Mouse (Mus musculus): Measurements from ENCODE around the gene Gm3238. TPM values are rescaled to one million over a fixed set of nuclear protein-coding genes. Genes with fewer than 3 reads are reported as not detected.
A peak's percentile ranks its signal among the peaks of the same experiment; 100 is the strongest.
"Not testable (repeated sequence)": the region's sequence is repeated elsewhere in the genome, so short reads cannot be mapped to it uniquely, and the experiment has no call there.

The Gm3238 gene
- total RNA-seq (2017), result not detected in 3 replicates

- ATAC-seq (replicated peaks; ENCODE audit: insufficient number of reproducible peaks, low FRiP score, low TSS enrichment, poor library complexity, severe bottlenecking), result not testable (repeated sequence)
These were observed at the start of gene Gm3238 for GRCm38 (mm10) chr10:77771225-77771624. TSS of gene Gm3238 (minus strand) at chr10:77771325.

DNA sequence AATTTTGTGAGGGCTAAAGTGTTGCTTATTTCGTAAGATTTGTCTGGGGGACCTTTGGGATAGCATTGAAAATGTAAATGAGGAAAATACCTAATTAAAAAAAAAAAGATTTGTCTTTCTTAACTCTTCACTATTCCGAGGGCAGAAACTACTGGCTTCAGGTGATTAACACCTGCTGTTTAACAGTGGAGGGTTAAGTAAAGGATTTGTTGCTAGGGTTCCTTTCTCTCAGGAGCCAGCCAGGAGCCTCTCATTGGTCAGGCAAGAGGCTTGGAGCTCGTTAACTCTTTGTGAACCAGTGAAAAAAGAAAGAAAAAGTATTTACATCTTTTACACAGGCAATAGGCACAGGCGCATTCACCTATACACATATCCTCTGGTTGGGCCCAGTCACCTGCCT is 48.1 kb upstream of the Gm3238 start:
- ATAC-seq (replicated peaks; ENCODE audit: insufficient number of reproducible peaks, low FRiP score, low TSS enrichment, poor library complexity, severe bottlenecking), result no peak

DNA sequence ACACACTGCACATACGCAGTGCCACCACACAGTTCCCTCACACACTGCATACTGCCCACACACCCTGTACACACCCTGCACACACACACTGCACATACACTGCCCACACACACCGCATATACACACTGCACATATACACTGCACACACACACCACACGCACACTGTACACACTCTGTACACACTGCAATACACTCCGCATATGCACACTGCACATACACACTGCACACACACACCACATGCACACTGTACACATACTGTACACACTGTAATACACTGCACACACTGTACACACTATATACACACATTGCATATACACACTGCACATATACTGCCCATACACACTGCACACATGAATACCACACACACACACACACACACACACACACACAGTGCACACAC is 47.4 kb upstream of the Gm3238 start:
- 0 out of 2 replicates have a peak, but pooled peaks have one; percentile 22 for ATAC-seq (replicated peaks; ENCODE audit: insufficient number of reproducible peaks, low FRiP score, low TSS enrichment, poor library complexity, severe bottlenecking)

DNA sequence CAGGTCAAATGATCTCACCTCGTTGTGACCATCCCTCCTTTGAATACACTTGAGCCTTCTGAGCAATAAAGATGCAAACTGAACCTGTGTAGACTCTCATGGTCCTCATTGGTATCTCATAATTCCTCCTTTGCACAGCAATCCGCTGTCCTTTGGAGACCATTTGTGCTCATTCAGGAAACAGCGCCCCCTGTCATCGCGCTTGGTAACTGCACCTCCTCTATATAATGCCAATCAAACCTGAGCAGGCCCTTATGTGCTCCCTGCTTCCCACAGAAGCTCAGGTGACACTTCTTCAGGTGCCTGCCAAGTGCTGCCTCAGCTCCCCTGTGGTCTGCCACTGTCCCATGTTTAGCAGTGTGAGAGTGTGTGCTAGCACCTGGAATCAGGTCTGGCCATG is 44.4 kb upstream of the Gm3238 start:
- ATAC-seq (replicated peaks; ENCODE audit: insufficient number of reproducible peaks, low FRiP score, low TSS enrichment, poor library complexity, severe bottlenecking), result no peak

- ATAC-seq (replicated peaks; ENCODE audit: insufficient number of reproducible peaks, low FRiP score, low TSS enrichment, poor library complexity, severe bottlenecking), result no peak
These were observed 43.3 kb upstream of the Gm3238 start, which contains the start of gene Gm2696 for GRCm38 (mm10) chr10:77814382-77814781. TSS of gene Gm2696 (plus strand) at chr10:77814682.

DNA sequence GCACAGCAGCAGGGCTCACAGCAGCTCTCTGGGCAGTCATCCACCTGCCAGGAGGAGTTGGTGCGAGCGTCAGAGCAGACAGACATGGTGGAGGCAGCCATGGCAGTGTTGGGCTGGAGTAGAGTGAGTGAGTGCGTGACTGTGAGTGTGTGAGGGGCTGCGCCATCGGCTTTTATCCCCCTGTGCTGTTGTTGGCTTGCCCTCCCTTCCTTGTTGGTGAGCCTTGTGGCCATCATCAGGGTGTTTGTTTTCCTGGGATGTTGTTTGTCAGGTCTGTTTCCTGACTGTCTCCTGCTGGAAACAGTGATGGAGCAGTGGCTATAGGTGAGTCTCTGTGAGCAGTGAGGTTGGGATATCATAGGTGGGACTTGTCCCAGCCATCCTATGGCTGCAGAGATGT is 40.6 kb upstream of the Gm3238 start, which contains the start of gene Gm9507:
Gm9507 (minus strand) TSS at position 101 of the 400 bp plus-strand sequence.
- ATAC-seq (replicated peaks; ENCODE audit: insufficient number of reproducible peaks, low FRiP score, low TSS enrichment, poor library complexity, severe bottlenecking), result no peak

DNA sequence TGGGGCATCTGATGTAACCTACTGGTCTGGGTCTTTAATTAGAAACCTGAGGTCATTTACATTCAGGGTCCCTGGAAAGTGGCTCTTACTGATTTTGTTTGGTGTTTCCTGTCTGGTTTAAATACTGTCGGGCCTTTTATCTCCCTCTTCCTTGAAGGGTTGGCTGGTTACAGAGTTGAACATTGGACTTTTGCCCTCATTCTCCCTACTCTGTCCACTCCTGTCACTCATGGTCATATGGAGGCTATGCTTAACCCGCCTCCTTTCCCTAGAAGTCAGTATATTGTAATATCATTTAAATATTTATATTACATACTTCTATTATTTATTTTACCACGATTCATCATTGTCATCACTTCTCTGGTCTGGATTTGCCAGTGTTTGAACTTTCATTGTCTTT is 33.0 kb upstream of the Gm3238 start:
- no peak for ATAC-seq (replicated peaks; ENCODE audit: insufficient number of reproducible peaks, low FRiP score, low TSS enrichment, poor library complexity, severe bottlenecking)

GRCm38 (mm10) chr10:77798921-77799508 is 27.9 kb upstream of the Gm3238 start, which contains the start of gene Gm19668:
TSS of gene Gm19668 (minus strand) at chr10:77799133.
- no peak for ATAC-seq (replicated peaks; ENCODE audit: insufficient number of reproducible peaks, low FRiP score, low TSS enrichment, poor library complexity, severe bottlenecking)

GRCm38 (mm10) chr10:77798164-77798920 is 27.2 kb upstream of the Gm3238 start:
- not testable (repeated sequence) for ATAC-seq (replicated peaks; ENCODE audit: insufficient number of reproducible peaks, low FRiP score, low TSS enrichment, poor library complexity, severe bottlenecking)

GRCm38 (mm10) chr10:77797677-77798076 is 26.6 kb upstream of the Gm3238 start:
- no peak for ATAC-seq (replicated peaks; ENCODE audit: insufficient number of reproducible peaks, low FRiP score, low TSS enrichment, poor library complexity, severe bottlenecking)

GRCm38 (mm10) chr10:77794976-77795375 is 23.9 kb upstream of the Gm3238 start, which contains the start of gene Gm9639:
TSS of gene Gm9639 (minus strand) at chr10:77795076.
- ATAC-seq (replicated peaks; ENCODE audit: insufficient number of reproducible peaks, low FRiP score, low TSS enrichment, poor library complexity, severe bottlenecking), result no peak

DNA sequence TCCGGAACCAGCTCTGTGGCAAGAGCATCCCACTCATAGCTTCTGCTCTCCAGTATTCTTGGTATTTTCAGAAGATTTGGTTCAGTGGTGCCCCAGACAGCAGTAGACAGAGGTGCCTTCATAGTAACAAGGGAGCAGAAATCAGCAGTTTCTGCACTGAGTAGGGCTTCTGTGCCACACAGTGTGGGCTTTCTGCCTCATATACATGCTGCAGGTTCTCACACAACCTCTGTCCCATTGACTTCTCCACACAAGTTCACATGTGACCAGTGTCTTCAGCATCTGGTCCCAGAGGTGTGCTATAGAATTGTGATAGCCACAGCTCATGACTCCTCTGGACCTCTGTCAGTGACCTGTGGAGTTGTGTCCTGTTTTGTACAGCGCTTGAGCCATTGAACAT is 17.5 kb upstream of the Gm3238 start:
- no peak for ATAC-seq (replicated peaks; ENCODE audit: insufficient number of reproducible peaks, low FRiP score, low TSS enrichment, poor library complexity, severe bottlenecking)

GRCm38 (mm10) chr10:77787876-77788275 is 16.8 kb upstream of the Gm3238 start, which contains the start of gene Gm7137:
TSS of gene Gm7137 (minus strand) at chr10:77788200.
- ATAC-seq (replicated peaks; ENCODE audit: insufficient number of reproducible peaks, low FRiP score, low TSS enrichment, poor library complexity, severe bottlenecking), result not testable (repeated sequence)

DNA sequence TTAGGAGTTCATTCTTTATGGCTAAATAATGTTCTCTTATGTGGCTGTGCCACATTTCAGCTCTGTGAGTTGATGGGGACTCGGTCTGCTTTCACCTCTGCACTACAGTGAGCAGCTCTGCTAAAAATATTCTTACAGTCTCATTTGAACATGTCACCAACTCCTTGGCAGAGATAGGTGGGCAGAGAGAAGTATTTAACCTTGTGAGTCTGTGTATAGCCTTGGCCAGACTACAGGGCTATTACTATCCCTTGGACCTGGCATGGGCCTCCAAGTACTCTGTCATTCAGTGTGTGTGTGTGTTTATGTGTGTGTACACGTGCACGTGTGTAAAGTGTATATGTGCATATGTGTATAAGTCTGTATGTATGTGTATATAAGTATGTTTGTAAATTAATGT is 12.3 kb upstream of the Gm3238 start:
- ATAC-seq (replicated peaks; ENCODE audit: insufficient number of reproducible peaks, low FRiP score, low TSS enrichment, poor library complexity, severe bottlenecking), result not testable (repeated sequence)

- not testable (repeated sequence) for ATAC-seq (replicated peaks; ENCODE audit: insufficient number of reproducible peaks, low FRiP score, low TSS enrichment, poor library complexity, severe bottlenecking)
These were observed 11.3 kb upstream of the Gm3238 start, which contains the start of gene Gm3250 for GRCm38 (mm10) chr10:77782442-77782841. TSS of gene Gm3250 (minus strand) at chr10:77782542.

GRCm38 (mm10) chr10:77776844-77777243 is 5.7 kb upstream of the Gm3238 start, which contains the start of gene Gm7138:
TSS of gene Gm7138 (minus strand) at chr10:77776944.
- not testable (repeated sequence) for ATAC-seq (replicated peaks; ENCODE audit: insufficient number of reproducible peaks, low FRiP score, low TSS enrichment, poor library complexity, severe bottlenecking)

DNA sequence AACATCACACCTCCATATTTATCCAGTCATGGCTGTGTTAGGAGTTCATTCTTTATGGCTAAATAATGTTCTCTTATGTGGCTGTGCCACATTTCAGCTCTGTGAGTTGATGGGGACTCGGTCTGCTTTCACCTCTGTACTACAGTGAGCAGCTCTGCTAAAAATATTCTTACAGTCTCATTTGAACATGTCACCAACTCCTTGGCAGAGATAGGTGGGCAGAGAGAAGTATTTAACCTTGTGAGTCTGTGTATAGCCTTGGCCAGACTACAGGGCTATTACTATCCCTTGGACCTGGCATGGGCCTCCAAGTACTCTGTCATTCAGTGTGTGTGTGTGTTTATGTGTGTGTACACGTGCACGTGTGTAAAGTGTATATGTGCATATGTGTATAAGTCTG is 1.0 kb upstream of the Gm3238 start:
- not testable (repeated sequence) for ATAC-seq (replicated peaks; ENCODE audit: insufficient number of reproducible peaks, low FRiP score, low TSS enrichment, poor library complexity, severe bottlenecking)

DNA sequence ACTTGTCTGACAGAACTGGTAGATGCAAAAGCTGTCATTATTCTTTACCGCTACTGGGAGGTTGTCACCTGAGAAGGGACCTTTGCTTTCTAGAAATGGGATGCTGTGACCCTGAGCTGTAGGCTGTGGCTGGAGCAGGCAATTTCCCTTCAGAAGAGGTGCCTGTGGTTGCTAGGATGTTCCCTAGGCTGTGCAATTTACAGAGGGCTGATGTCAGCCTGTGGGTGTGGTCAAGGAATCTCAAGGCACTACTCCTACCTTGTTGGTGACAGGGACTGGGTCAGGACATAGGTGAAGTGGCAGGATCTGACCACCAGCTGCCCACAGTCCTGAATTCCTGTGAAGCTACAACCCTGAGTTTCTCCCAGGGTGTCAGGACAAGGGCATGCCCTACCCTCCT is 1.4 kb downstream of the Gm3238 start:
- ATAC-seq (replicated peaks; ENCODE audit: insufficient number of reproducible peaks, low FRiP score, low TSS enrichment, poor library complexity, severe bottlenecking), result no peak

- ATAC-seq (replicated peaks; ENCODE audit: insufficient number of reproducible peaks, low FRiP score, low TSS enrichment, poor library complexity, severe bottlenecking), result not testable (repeated sequence)
These were observed 11.5 kb downstream of the Gm3238 start, which contains the start of gene Gm3233 for GRCm38 (mm10) chr10:77759582-77759981. TSS of gene Gm3233 (minus strand) at chr10:77759682.

- ATAC-seq (replicated peaks; ENCODE audit: insufficient number of reproducible peaks, low FRiP score, low TSS enrichment, poor library complexity, severe bottlenecking), result no peak
These were observed 17.7 kb downstream of the Gm3238 start for GRCm38 (mm10) chr10:77753448-77753847.
